Comparison of ENCODE assay signal across 8 mouse cellular contexts in the genomic region with DNA sequence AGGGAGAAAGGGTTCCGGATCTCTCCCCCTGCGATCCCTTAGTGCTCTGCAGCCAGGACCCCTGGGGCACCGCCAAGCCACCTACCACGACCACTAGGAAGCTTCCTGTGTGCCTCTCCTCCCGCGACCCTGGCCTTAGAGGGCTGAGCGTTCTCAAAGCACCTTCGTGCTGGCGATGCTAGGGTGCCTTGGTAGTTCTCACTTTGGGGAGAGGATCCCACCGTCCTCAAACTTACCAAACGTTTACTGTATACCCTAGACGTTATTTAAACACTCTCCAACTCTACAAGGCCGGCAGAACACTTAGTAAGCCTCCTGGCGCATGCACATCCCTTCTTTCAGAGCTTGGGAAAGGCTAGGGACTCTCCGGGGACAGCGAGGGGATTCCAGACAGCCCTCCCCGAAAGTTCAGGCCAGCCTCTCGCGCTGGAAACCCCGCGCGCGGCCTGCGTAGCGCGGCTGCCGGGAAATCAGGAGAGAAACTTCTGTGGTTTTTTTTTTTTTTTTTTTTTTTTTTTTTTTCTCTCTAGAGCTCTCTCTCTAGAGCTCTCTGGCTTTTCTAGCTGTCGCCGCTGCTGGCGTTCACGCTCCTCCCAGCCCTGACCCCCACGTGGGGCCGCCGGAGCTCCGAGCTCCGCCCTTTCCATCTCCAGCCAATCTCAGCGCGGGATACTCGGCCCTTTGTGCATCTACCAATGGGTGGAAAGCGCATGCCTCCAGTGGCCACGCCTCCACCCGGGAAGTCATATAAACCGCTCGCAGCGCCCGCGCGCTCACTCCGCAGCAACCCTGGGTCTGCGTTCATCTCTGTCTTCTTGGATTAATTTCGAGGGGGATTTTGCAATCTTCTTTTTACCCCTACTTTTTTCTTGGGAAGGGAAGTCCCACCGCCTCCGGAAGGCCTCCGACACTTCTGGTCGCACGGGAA. TPM values are rescaled to one million over a fixed set of nuclear protein-coding genes. Genes with fewer than 3 reads are reported as not detected.
DNase-seq lines count a peak whose midpoint lies in the region; ATAC-seq and TF ChIP-seq lines count a peak whose summit lies in the region.

Gene Gadd45b, plus strand, starts transcription at position 775 of the 928 bp plus-strand sequence.

- ATAC-seq in embryonic facial prominence, embryonic 15.5 days (ENCODE audit: insufficient number of reproducible peaks, low FRiP score, low TSS enrichment, low read depth): peak; percentile 91
- peak; percentile 88 for ATAC-seq in heart, embryonic 11.5 days (replicated peaks; ENCODE audit: insufficient number of reproducible peaks, low FRiP score, low TSS enrichment)
- peak; percentile 88 for ATAC-seq in kidney, embryonic 16.5 days (ENCODE audit: low FRiP score, low TSS enrichment)

- peak within 1 kb of the TSS; percentile 42 for H3ac ChIP-seq in myocyte (ENCODE audit: control insufficient read depth, insufficient read length)

- peaks cover 14% of the 10 kb centered on the region for H3K27me3 ChIP-seq in embryonic facial prominence, embryonic 15.5 days
- H3K27me3 ChIP-seq in heart, embryonic 11.5 days (ENCODE audit: control insufficient read depth, insufficient read depth, low read length): peaks cover 20% of the 10 kb centered on the region
- H3K27me3 ChIP-seq in kidney, embryonic 16.5 days (ENCODE audit: insufficient read depth, low read length): peaks cover 41% of the 10 kb centered on the region
- no peaks in the 10 kb centered on the region; the same call in 1 of the 2 replicates for H3K27me3 ChIP-seq in liver, adult 2 months (ENCODE audit: control insufficient read depth, insufficient read depth, low read length)
- no peaks in the 10 kb centered on the region for H3K27me3 ChIP-seq in myocyte (ENCODE audit: control insufficient read depth, insufficient read depth, insufficient read length)
- H3K27me3 ChIP-seq in splenic B cell, adult 2 months (ENCODE audit: control insufficient read depth, insufficient read depth, low read length, poor library complexity, severe bottlenecking): no peaks in the 10 kb centered on the region

- TF ChIP-seq POLR2A in bone marrow, adult 2 months (IDR thresholded peaks at IDR 0.05; ENCODE audit: borderline replicate concordance, control insufficient read depth, low read depth, low read length): peak; percentile 99
- TF ChIP-seq POLR2A in liver, adult 2 months (IDR thresholded peaks at IDR 0.05; ENCODE audit: extremely low read depth, insufficient read depth, low read length): peak; percentile 97
- TF ChIP-seq POLR2A in myocyte (IDR thresholded peaks at IDR 0.05; ENCODE audit: insufficient read length, low read depth): peak; percentile 92

- H3K4me2 ChIP-seq in embryonic facial prominence, embryonic 15.5 days (replicated peaks): peak within 1 kb of the TSS; percentile 93
- peak within 1 kb of the TSS; percentile 90 for H3K4me2 ChIP-seq in heart, embryonic 11.5 days
- peak within 1 kb of the TSS; percentile 93 for H3K4me2 ChIP-seq in kidney, embryonic 16.5 days (replicated peaks; ENCODE audit: low read depth, low read length)
- peak within 1 kb of the TSS; percentile 97 for H3K4me2 ChIP-seq in myocyte (ENCODE audit: low read depth)

- no peaks in the 10 kb centered on the region for H3K9me3 ChIP-seq in embryonic facial prominence, embryonic 15.5 days (replicated peaks)
- no peaks in the 10 kb centered on the region for H3K9me3 ChIP-seq in heart, embryonic 11.5 days (replicated peaks; ENCODE audit: control insufficient read depth, low read length)
- H3K9me3 ChIP-seq in kidney, embryonic 16.5 days (ENCODE audit: low read length): no peaks in the 10 kb centered on the region

- no peaks in the 10 kb centered on the region for H3K36me3 ChIP-seq in embryonic facial prominence, embryonic 15.5 days
- H3K36me3 ChIP-seq in heart, embryonic 11.5 days (ENCODE audit: control insufficient read depth, insufficient read depth, low read length): no peaks in the 10 kb centered on the region
- no peaks in the 10 kb centered on the region for H3K36me3 ChIP-seq in kidney, embryonic 16.5 days (ENCODE audit: insufficient read depth, low read length)
- no peaks in the 10 kb centered on the region for H3K36me3 ChIP-seq in liver, adult 2 months (ENCODE audit: control insufficient read depth, insufficient read depth, low read length)
- H3K36me3 ChIP-seq in myocyte (ENCODE audit: control insufficient read depth, insufficient read depth): no peaks in the 10 kb centered on the region
- H3K36me3 ChIP-seq in splenic B cell, adult 2 months (ENCODE audit: control insufficient read depth, insufficient read depth, low read length, poor library complexity, severe bottlenecking): peaks cover 2% of the 10 kb centered on the region; the same call in 1 of the 2 replicates

- WGBS in bone marrow, adult 2 months: under 1% methylated on average over 56 of the region's 56 CpGs
- WGBS in embryonic facial prominence, embryonic 15.5 days: under 1% methylated on average over 56 of the region's 56 CpGs
- under 1% methylated on average over 56 of the region's 56 CpGs for WGBS in heart, embryonic 11.5 days (ENCODE audit: insufficient replicate concordance)
- WGBS in kidney, embryonic 16.5 days: under 1% methylated on average over 56 of the region's 56 CpGs
- WGBS in liver, adult 2 months: under 1% methylated on average over 56 of the region's 56 CpGs

- DNase-seq in A20 (ENCODE audit: low read depth, low spot score): peak; percentile 99
- peak; percentile 90 for DNase-seq in liver, adult 2 months (ENCODE audit: extremely low read depth, low read depth, low spot score)
- peak; percentile 99 for DNase-seq in splenic B cell, adult 2 months (ENCODE audit: low read depth, low spot score)

- H3K27ac ChIP-seq in bone marrow, adult 2 months (ENCODE audit: control insufficient read depth, insufficient read depth, low read depth, low read length, poor library complexity): peak within 1 kb of the TSS; percentile 82
- H3K27ac ChIP-seq in embryonic facial prominence, embryonic 15.5 days (replicated peaks): peak within 1 kb of the TSS; percentile 97
- peak within 1 kb of the TSS; percentile 88 for H3K27ac ChIP-seq in heart, embryonic 11.5 days (ENCODE audit: low read depth, low read length)
- H3K27ac ChIP-seq in kidney, embryonic 16.5 days (ENCODE audit: low read length): peak within 1 kb of the TSS; percentile 90
- peak within 1 kb of the TSS; percentile 52 for H3K27ac ChIP-seq in liver, adult 2 months (replicated peaks; ENCODE audit: insufficient read depth, low read depth, low read length)

- peak within 1 kb of the TSS; percentile 74 for H3K4me3 ChIP-seq in bone marrow, adult 2 months (replicated peaks; ENCODE audit: control insufficient read depth, low read depth, low read length)
- H3K4me3 ChIP-seq in embryonic facial prominence, embryonic 15.5 days (replicated peaks): peak within 1 kb of the TSS; percentile 52
- H3K4me3 ChIP-seq in heart, embryonic 11.5 days (ENCODE audit: low read depth, low read length): peak within 1 kb of the TSS; percentile 77
- peak within 1 kb of the TSS; percentile 64 for H3K4me3 ChIP-seq in kidney, embryonic 16.5 days (ENCODE audit: low read length)
- H3K4me3 ChIP-seq in liver, adult 2 months (ENCODE audit: insufficient read depth, low read depth, low read length): peak within 1 kb of the TSS; percentile 56
- H3K4me3 ChIP-seq in myocyte: peak within 1 kb of the TSS; percentile 97

- peak within 1 kb of the TSS; percentile 48 for H3K9ac ChIP-seq in embryonic facial prominence, embryonic 15.5 days
- peak within 1 kb of the TSS; percentile 80 for H3K9ac ChIP-seq in heart, embryonic 11.5 days (ENCODE audit: low read depth, low read length)
- peak within 1 kb of the TSS; percentile 81 for H3K9ac ChIP-seq in kidney, embryonic 16.5 days (replicated peaks; ENCODE audit: low read length)
- peak within 1 kb of the TSS; percentile 49 for H3K9ac ChIP-seq in liver, adult 2 months (ENCODE audit: low read depth, low read length)

- no peaks in the 10 kb centered on the region for H3K79me2 ChIP-seq in liver, adult 2 months (ENCODE audit: control insufficient read depth, insufficient read depth, low read length)
- H3K79me2 ChIP-seq in myocyte (ENCODE audit: control insufficient read depth, insufficient read depth): peaks cover 12% of the 10 kb centered on the region

- TF ChIP-seq CTCF in bone marrow, adult 2 months (IDR thresholded peaks at IDR 0.05; ENCODE audit: control insufficient read depth, insufficient read depth, low read length): no peak
- TF ChIP-seq CTCF in liver, adult 2 months (IDR thresholded peaks at IDR 0.05; ENCODE audit: low read depth, low read length): no peak

- H3K4me1 ChIP-seq in bone marrow, adult 2 months (ENCODE audit: control insufficient read depth, insufficient read depth, low read length): peaks cover 8% of the 10 kb centered on the region
- H3K4me1 ChIP-seq in embryonic facial prominence, embryonic 15.5 days: peaks cover 52% of the 10 kb centered on the region
- peaks cover 44% of the 10 kb centered on the region for H3K4me1 ChIP-seq in heart, embryonic 11.5 days (ENCODE audit: control insufficient read depth, insufficient read depth, low read length)
- H3K4me1 ChIP-seq in kidney, embryonic 16.5 days (ENCODE audit: insufficient read depth, low read length): peaks cover 47% of the 10 kb centered on the region
- peaks cover 22% of the 10 kb centered on the region for H3K4me1 ChIP-seq in liver, adult 2 months (ENCODE audit: control insufficient read depth, insufficient read depth, low read length)

TF ChIP-seq in myocyte, 11 proteins besides CTCF, POLR2A, EP300 and RAD21 (continues in another document):
- no peak for TF ChIP-seq TCF12 (IDR thresholded peaks at IDR 0.05; ENCODE audit: insufficient read depth, poor library complexity, severe bottlenecking)
- TF ChIP-seq E2F4 (IDR thresholded peaks at IDR 0.05; ENCODE audit: insufficient read depth): peak; percentile 43
- TF ChIP-seq CEBPB (IDR thresholded peaks at IDR 0.05; ENCODE audit: insufficient read depth, poor library complexity, severe bottlenecking): peak; percentile 73; the same call in 1 of the 2 replicates
- TF ChIP-seq MYOG (IDR thresholded peaks at IDR 0.05; ENCODE audit: control insufficient read depth in 1 of 3, insufficient read depth in 1 of 3, insufficient read length in 2 of 3, low read depth in 2 of 3): peak in 1 of 3 experiments; percentile 41
- peak; percentile 1 for TF ChIP-seq TCF3 (IDR thresholded peaks at IDR 0.05; ENCODE audit: insufficient read length, low read depth)
- TF ChIP-seq POLR2AphosphoS2 (IDR thresholded peaks at IDR 0.05; ENCODE audit: insufficient read length, low read depth): peak; percentile 94
- no peak for TF ChIP-seq MYOD1 (IDR thresholded peaks at IDR 0.05; ENCODE audit: control insufficient read depth in 1 of 3, insufficient read length in 2 of 3, low read depth in 2 of 3)

RNA-seq across cellular contexts. Expression of gene Gadd45b, which starts in this region (rescaled TPM):
- 6.3 and 17.9 TPM in 2 replicates for polyA plus RNA-seq in bone marrow, adult 2 months (2011; ENCODE audit: insufficient read depth, insufficient read length, low replicate concordance, missing spikeins)
- 43.7 and 46.6 TPM in 2 replicates for polyA plus RNA-seq in embryonic facial prominence, embryonic 15.5 days (2015; fragmentation: Nextera tagmentation; extraction: Ambion mirVana)
- 21.3 and 25.6 TPM in 2 replicates for polyA plus RNA-seq in heart, embryonic 11.5 days (2014; fragmentation: Nextera tagmentation; extraction: Ambion mirVana)
- 22.3 and 24.1 TPM in 2 replicates for polyA plus RNA-seq in kidney, embryonic 16.5 days (2015; fragmentation: Nextera tagmentation; extraction: Ambion mirVana)
- 2.1 and 8.3 TPM in 2 replicates for total RNA-seq in liver, adult 2 months (2014; rRNA removed)
- 1.4 and 1.8 TPM in 2 replicates for polyA plus RNA-seq in liver, adult 2 months (2012; rRNA removed)
- polyA plus RNA-seq in myocyte (2012; fragmentation: generic; extraction: Trizol): 52.2 TPM

Comparison
In these comparisons a context has a peak if more than half of its experiments do, and no peak if none do; other contexts are left out.
1. Peak in every context shown above with its lines: DNase-seq, ATAC-seq, H3K4me3 ChIP-seq and H3K27ac ChIP-seq.